Mouse (Mus musculus): ENCODE results near the gene Themis. TPM values are rescaled to one million over a fixed set of nuclear protein-coding genes. Genes with fewer than 3 reads are reported as not detected.

The Themis gene
- 0.08 TPM in 1 of 2 replicates, not detected in the other for polyA plus RNA-seq (2015; fragmentation: Nextera tagmentation; extraction: Ambion mirVana)

DNA sequence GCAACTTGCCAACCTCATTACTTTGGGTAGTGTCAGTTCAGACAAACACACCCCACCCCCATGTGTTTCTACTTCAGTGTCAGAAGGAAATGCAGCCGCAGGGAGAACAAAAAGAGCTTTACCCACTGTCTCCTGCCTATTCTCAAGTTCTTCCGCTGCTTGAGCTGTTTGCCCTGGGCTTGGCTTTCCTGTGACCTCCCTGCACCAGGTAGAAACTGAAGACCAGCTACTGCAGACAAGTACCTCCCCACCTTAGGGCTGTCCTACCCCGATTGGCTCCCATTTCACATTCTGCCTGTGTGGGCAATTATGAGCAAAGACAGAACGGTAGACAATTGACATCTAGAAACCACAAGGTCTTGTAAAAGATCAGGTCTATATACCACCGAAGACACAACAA is at the start of gene Themis:
Gene Themis, plus strand, starts transcription at position 100 of the 400 bp plus-strand sequence.
- H3K9ac ChIP-seq, result no peak within 1 kb of the TSS
- no peaks in the 10 kb centered on the region for H3K27me3 ChIP-seq (replicated peaks)
- no peak for ATAC-seq (ENCODE audit: extremely low read depth, insufficient number of reproducible peaks, low FRiP score, low TSS enrichment)
- H3K27ac ChIP-seq (replicated peaks), result no peak within 1 kb of the TSS
- H3K4me2 ChIP-seq, result no peak within 1 kb of the TSS
- H3K4me3 ChIP-seq, result no peak within 1 kb of the TSS
- WGBS, result 58% methylated on average over 5 of the region's 5 CpGs
- H3K9me3 ChIP-seq, result no peaks in the 10 kb centered on the region
- H3K36me3 ChIP-seq, result no peaks in the 10 kb centered on the region
- H3K4me1 ChIP-seq, result no peaks in the 10 kb centered on the region

GRCm38 (mm10) chr10:28619415-28619814 is 48.7 kb upstream of the Themis start:
- no peaks in the 10 kb centered on the region for H3K36me3 ChIP-seq
- WGBS, result 90% methylated on average over 1 of the region's 1 CpGs
- no peak for ATAC-seq (ENCODE audit: extremely low read depth, insufficient number of reproducible peaks, low FRiP score, low TSS enrichment)
- no peaks in the 10 kb centered on the region for H3K9me3 ChIP-seq
- no peak overlapping the region for H3K27ac ChIP-seq (replicated peaks)
- no peak overlapping the region for H3K9ac ChIP-seq
- H3K4me3 ChIP-seq, result no peak overlapping the region
- no peak overlapping the region for H3K4me2 ChIP-seq
- H3K27me3 ChIP-seq (replicated peaks), result no peaks in the 10 kb centered on the region
- H3K4me1 ChIP-seq, result no peaks in the 10 kb centered on the region

DNA sequence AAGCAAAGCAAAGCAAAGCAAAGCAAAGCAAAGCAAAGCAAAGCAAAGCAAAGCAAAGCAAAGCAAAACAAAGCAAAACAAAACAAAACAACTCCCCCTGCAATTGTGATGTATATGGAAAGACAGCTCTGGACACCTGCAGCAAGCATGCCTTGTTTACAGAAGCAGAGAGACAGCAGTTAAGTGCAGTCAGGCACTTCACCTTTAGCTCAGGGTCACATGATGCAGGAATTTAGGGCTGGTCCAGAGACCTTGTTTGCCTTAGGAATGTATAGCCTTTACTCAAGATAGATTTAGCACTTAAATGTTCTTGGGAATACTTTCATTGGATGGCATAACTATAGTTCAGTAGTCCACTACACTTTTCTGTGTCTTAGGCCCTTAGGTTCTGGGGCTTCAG is 32.1 kb upstream of the Themis start:
- ATAC-seq (ENCODE audit: extremely low read depth, insufficient number of reproducible peaks, low FRiP score, low TSS enrichment), result no peak
- no peaks in the 10 kb centered on the region for H3K4me1 ChIP-seq
- no peaks in the 10 kb centered on the region for H3K36me3 ChIP-seq
- no peaks in the 10 kb centered on the region for H3K27me3 ChIP-seq (replicated peaks)
- H3K4me2 ChIP-seq, result no peak overlapping the region
- no peak overlapping the region for H3K9ac ChIP-seq
- no peak overlapping the region for H3K27ac ChIP-seq (replicated peaks)
- no peak overlapping the region for H3K4me3 ChIP-seq
- 0 out of 2 replicates have a peak, but pooled peaks cover 4% of the 10 kb centered on the region for H3K9me3 ChIP-seq

DNA sequence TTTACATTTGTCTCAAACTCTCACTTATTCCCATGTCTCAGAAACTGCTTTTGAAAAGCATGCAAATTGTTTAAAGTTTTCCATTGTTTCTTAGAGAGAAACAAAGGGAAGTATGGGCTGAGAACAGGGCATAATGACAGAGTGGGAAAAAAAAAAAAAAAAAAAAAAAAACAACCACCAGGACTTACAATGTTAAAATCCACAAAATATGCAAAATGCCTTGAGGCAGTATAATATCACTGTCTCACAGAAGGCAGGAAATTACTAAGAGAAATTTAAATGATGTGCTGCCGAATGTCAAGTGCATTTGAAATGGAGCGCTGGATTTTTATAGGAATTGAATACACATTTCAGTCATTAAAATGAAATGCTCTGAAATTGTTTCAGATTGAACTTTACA is 26.3 kb upstream of the Themis start:
- Histone ChIP-seq H3K27ac (replicated peaks) (no peak overlapping the region), H3K4me3 (no peak overlapping the region), H3K4me1 (no peaks in the 10 kb centered on the region), H3K4me2 (no peak overlapping the region), H3K9ac (no peak overlapping the region), H3K9me3 (no peaks in the 10 kb centered on the region), H3K27me3 (replicated peaks) (no peaks in the 10 kb centered on the region), H3K36me3 (no peaks in the 10 kb centered on the region)
- WGBS, result 92% methylated on average over 2 of the region's 2 CpGs
- ATAC-seq (ENCODE audit: extremely low read depth, insufficient number of reproducible peaks, low FRiP score, low TSS enrichment), result no peak

GRCm38 (mm10) chr10:28647855-28648254 is 20.3 kb upstream of the Themis start:
- Histone ChIP-seq H3K9me3 (no peaks in the 10 kb centered on the region), H3K27ac (replicated peaks) (no peak overlapping the region), H3K9ac (no peak overlapping the region), H3K4me2 (no peak overlapping the region), H3K27me3 (replicated peaks) (no peaks in the 10 kb centered on the region), H3K4me3 (no peak overlapping the region), H3K4me1 (no peaks in the 10 kb centered on the region), H3K36me3 (no peaks in the 10 kb centered on the region)
- no peak for ATAC-seq (ENCODE audit: extremely low read depth, insufficient number of reproducible peaks, low FRiP score, low TSS enrichment)
- WGBS, result 83% methylated on average over 2 of the region's 2 CpGs

- no peak for ATAC-seq (ENCODE audit: extremely low read depth, insufficient number of reproducible peaks, low FRiP score, low TSS enrichment)
- no peaks in the 10 kb centered on the region for H3K36me3 ChIP-seq
- H3K27ac ChIP-seq (replicated peaks), result no peak overlapping the region
- H3K4me1 ChIP-seq, result no peaks in the 10 kb centered on the region
- no peaks in the 10 kb centered on the region for H3K27me3 ChIP-seq (replicated peaks)
- H3K9me3 ChIP-seq, result no peaks in the 10 kb centered on the region
- WGBS, result 71% methylated on average over 6 of the region's 6 CpGs
- no peak overlapping the region for H3K4me3 ChIP-seq
- H3K4me2 ChIP-seq, result no peak overlapping the region
- no peak overlapping the region for H3K9ac ChIP-seq
Measured at GRCm38 (mm10) chr10:28649109-28649899, 18.9 kb upstream of the Themis start.

DNA sequence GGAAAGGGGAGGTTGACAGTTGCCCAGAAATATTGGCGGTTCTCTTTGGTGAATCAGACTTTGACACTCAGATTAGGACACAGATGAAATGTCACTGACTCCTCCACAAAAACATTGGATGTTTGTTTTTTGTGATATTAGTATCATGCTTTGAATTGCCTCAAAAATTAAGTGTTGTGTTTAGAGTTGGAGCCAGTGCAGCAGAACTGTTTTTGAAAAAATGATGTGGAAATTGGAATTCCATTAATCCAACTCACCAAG is 18.3 kb upstream of the Themis start:
- WGBS, result 24% methylated on average over 1 of the region's 1 CpGs
- no peak for ATAC-seq (ENCODE audit: extremely low read depth, insufficient number of reproducible peaks, low FRiP score, low TSS enrichment)
- no peak overlapping the region for H3K4me2 ChIP-seq

DNA sequence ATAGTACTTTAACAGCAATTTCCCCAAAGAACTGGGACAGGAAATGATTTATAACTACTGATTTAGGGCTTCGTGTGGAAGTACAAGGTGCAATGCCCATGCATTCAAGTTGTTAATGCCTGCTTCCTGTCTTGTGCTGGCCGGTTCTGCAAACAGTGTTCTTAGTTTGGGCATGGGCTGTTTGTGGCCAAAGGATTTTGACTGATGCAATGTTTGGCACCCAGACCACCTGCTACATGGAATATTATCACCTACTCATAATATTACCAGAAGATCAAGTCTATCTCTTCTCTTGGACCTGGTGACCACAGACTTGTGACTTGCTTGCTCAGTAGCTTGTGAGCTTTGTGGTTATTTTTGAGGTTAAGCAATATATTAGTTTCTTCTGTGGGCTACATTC is 16.2 kb upstream of the Themis start:
- H3K36me3 ChIP-seq, result no peaks in the 10 kb centered on the region
- no peak overlapping the region for H3K4me2 ChIP-seq
- no peak overlapping the region for H3K9ac ChIP-seq
- no peaks in the 10 kb centered on the region for H3K27me3 ChIP-seq (replicated peaks)
- no peak overlapping the region for H3K27ac ChIP-seq (replicated peaks)
- WGBS, result 63% methylated on average over 2 of the region's 2 CpGs
- no peaks in the 10 kb centered on the region for H3K9me3 ChIP-seq
- no peak overlapping the region for H3K4me3 ChIP-seq
- ATAC-seq (ENCODE audit: extremely low read depth, insufficient number of reproducible peaks, low FRiP score, low TSS enrichment), result no peak
- no peaks in the 10 kb centered on the region for H3K4me1 ChIP-seq

More for the DNA sequence above, 18.3 kb upstream of the Themis start:
- Histone ChIP-seq H3K27ac (replicated peaks) (no peak overlapping the region), H3K27me3 (replicated peaks) (no peaks in the 10 kb centered on the region), H3K4me3 (no peak overlapping the region), H3K4me1 (no peaks in the 10 kb centered on the region), H3K36me3 (no peaks in the 10 kb centered on the region), H3K9me3 (no peaks in the 10 kb centered on the region), H3K9ac (no peak overlapping the region)

GRCm38 (mm10) chr10:28654733-28655132 is 13.4 kb upstream of the Themis start:
- no peaks in the 10 kb centered on the region for H3K27me3 ChIP-seq (replicated peaks)
- H3K4me2 ChIP-seq, result no peak overlapping the region
- no peak for ATAC-seq (ENCODE audit: extremely low read depth, insufficient number of reproducible peaks, low FRiP score, low TSS enrichment)
- no peak overlapping the region for H3K4me3 ChIP-seq
- H3K9ac ChIP-seq, result no peak overlapping the region
- no peaks in the 10 kb centered on the region for H3K4me1 ChIP-seq
- no peak overlapping the region for H3K27ac ChIP-seq (replicated peaks)
- no peaks in the 10 kb centered on the region for H3K36me3 ChIP-seq
- no peaks in the 10 kb centered on the region for H3K9me3 ChIP-seq

- Histone ChIP-seq H3K4me1 (no peaks in the 10 kb centered on the region), H3K27me3 (replicated peaks) (no peaks in the 10 kb centered on the region), H3K9me3 (no peaks in the 10 kb centered on the region), H3K4me3 (no peak overlapping the region), H3K4me2 (no peak overlapping the region), H3K27ac (replicated peaks) (no peak overlapping the region), H3K36me3 (no peaks in the 10 kb centered on the region), H3K9ac (no peak overlapping the region)
- ATAC-seq (ENCODE audit: extremely low read depth, insufficient number of reproducible peaks, low FRiP score, low TSS enrichment), result no peak
- 67% methylated on average over 6 of the region's 6 CpGs for whole genome bisulfite sequencing
Measured at GRCm38 (mm10) chr10:28665141-28665540, 3.0 kb upstream of the Themis start.

GRCm38 (mm10) chr10:28673931-28674330 is 5.8 kb downstream of the Themis start:
- Histone ChIP-seq H3K27ac (replicated peaks) (no peak overlapping the region), H3K9me3 (no peaks in the 10 kb centered on the region), H3K4me3 (no peak overlapping the region), H3K4me2 (no peak overlapping the region), H3K27me3 (replicated peaks) (no peaks in the 10 kb centered on the region), H3K4me1 (no peaks in the 10 kb centered on the region), H3K9ac (no peak overlapping the region), H3K36me3 (no peaks in the 10 kb centered on the region)
- ATAC-seq (ENCODE audit: extremely low read depth, insufficient number of reproducible peaks, low FRiP score, low TSS enrichment), result no peak
- WGBS, result 72% methylated on average over 3 of the region's 3 CpGs

- no peaks in the 10 kb centered on the region for H3K9me3 ChIP-seq
- H3K4me2 ChIP-seq, result no peak overlapping the region
- ATAC-seq (ENCODE audit: extremely low read depth, insufficient number of reproducible peaks, low FRiP score, low TSS enrichment), result no peak
- 79% methylated on average over 2 of the region's 2 CpGs for WGBS
- no peak overlapping the region for H3K4me3 ChIP-seq
- no peaks in the 10 kb centered on the region for H3K36me3 ChIP-seq
- no peaks in the 10 kb centered on the region for H3K4me1 ChIP-seq
- no peak overlapping the region for H3K9ac ChIP-seq
- H3K27ac ChIP-seq (replicated peaks), result no peak overlapping the region
- no peaks in the 10 kb centered on the region for H3K27me3 ChIP-seq (replicated peaks)
Measured at GRCm38 (mm10) chr10:28675337-28675736, 7.2 kb downstream of the Themis start.
